Mouse (Mus musculus): ENCODE results near the gene Nr2e1. TPM values are rescaled to one million over a fixed set of nuclear protein-coding genes. Genes with fewer than 3 reads are reported as not detected.

Nr2e1 gene
- polyA plus RNA-seq, 1 experiment = 0.51 TPM

- Histone ChIP-seq H3K27ac (ENCODE audit: control insufficient read depth, insufficient read depth, low read depth, low read length) (no peak overlapping the region), H3K4me1 (ENCODE audit: control insufficient read depth, insufficient read depth, low read length) (no peaks in the 10 kb centered on the region), H3K4me3 (ENCODE audit: control insufficient read depth, low read depth, low read length) (no peak overlapping the region), H3K36me3 (ENCODE audit: control insufficient read depth, insufficient read depth, low read length) (peaks cover 1% of the 10 kb centered on the region; the same call in 1 of the 2 replicates), H3K27me3 (ENCODE audit: control insufficient read depth, insufficient read depth, low read length) (no peaks in the 10 kb centered on the region)
- TF ChIP-seq CTCF (IDR thresholded peaks at IDR 0.05; ENCODE audit: control insufficient read depth, insufficient read depth, insufficient replicate concordance, low read depth, low read length) (no peak), POLR2A (IDR thresholded peaks at IDR 0.05; ENCODE audit: control insufficient read depth, low read depth, low read length) (no peak)
These were observed 45.7 kb downstream of the Nr2e1 start for GRCm38 (mm10) chr10:42537571-42538316.

- H3K4me1 ChIP-seq (ENCODE audit: control insufficient read depth, insufficient read depth, low read length) = no peaks in the 10 kb centered on the region
- TF ChIP-seq POLR2A (IDR thresholded peaks at IDR 0.05; ENCODE audit: control insufficient read depth, low read depth, low read length) (no peak), CTCF (IDR thresholded peaks at IDR 0.05; ENCODE audit: control insufficient read depth, insufficient read depth, insufficient replicate concordance, low read depth, low read length) (no peak)
- H3K4me3 ChIP-seq (ENCODE audit: control insufficient read depth, low read depth, low read length) = no peak overlapping the region
- no peaks in the 10 kb centered on the region for H3K27me3 ChIP-seq (ENCODE audit: control insufficient read depth, insufficient read depth, low read length)
- H3K27ac ChIP-seq (ENCODE audit: control insufficient read depth, insufficient read depth, low read depth, low read length) = no peak overlapping the region
- H3K36me3 ChIP-seq (ENCODE audit: control insufficient read depth, insufficient read depth, low read length) = peaks cover 1% of the 10 kb centered on the region; the same call in 1 of the 2 replicates
These were observed 49.5 kb downstream of the Nr2e1 start for GRCm38 (mm10) chr10:42533836-42534453.

GRCm38 (mm10) chr10:42525682-42526081 is 57.8 kb downstream of the Nr2e1 start:
- H3K27me3 ChIP-seq (ENCODE audit: control insufficient read depth, insufficient read depth, low read length) = no peaks in the 10 kb centered on the region
- H3K4me3 ChIP-seq (ENCODE audit: control insufficient read depth, low read depth, low read length) = no peak overlapping the region
- no peaks in the 10 kb centered on the region; the same call in 1 of the 2 replicates for H3K36me3 ChIP-seq (ENCODE audit: control insufficient read depth, insufficient read depth, low read length)
- no peaks in the 10 kb centered on the region for H3K4me1 ChIP-seq (ENCODE audit: control insufficient read depth, insufficient read depth, low read length)
- H3K27ac ChIP-seq (ENCODE audit: control insufficient read depth, insufficient read depth, low read depth, low read length) = no peak overlapping the region
- no peak for TF ChIP-seq POLR2A (IDR thresholded peaks at IDR 0.05; ENCODE audit: control insufficient read depth, low read depth, low read length)
- TF ChIP-seq CTCF (IDR thresholded peaks at IDR 0.05; ENCODE audit: control insufficient read depth, insufficient read depth, insufficient replicate concordance, low read depth, low read length) = no peak

GRCm38 (mm10) chr10:42523556-42524162 is 59.8 kb downstream of the Nr2e1 start:
- TF ChIP-seq CTCF (IDR thresholded peaks at IDR 0.05; ENCODE audit: control insufficient read depth, insufficient read depth, insufficient replicate concordance, low read depth, low read length) (no peak), POLR2A (IDR thresholded peaks at IDR 0.05; ENCODE audit: control insufficient read depth, low read depth, low read length) (no peak)
- H3K4me3 ChIP-seq (ENCODE audit: control insufficient read depth, low read depth, low read length) = no peak overlapping the region
- no peak overlapping the region for H3K27ac ChIP-seq (ENCODE audit: control insufficient read depth, insufficient read depth, low read depth, low read length)
- H3K36me3 ChIP-seq (ENCODE audit: control insufficient read depth, insufficient read depth, low read length) = no peaks in the 10 kb centered on the region; the same call in 1 of the 2 replicates
- no peaks in the 10 kb centered on the region for H3K27me3 ChIP-seq (ENCODE audit: control insufficient read depth, insufficient read depth, low read length)
- H3K4me1 ChIP-seq (ENCODE audit: control insufficient read depth, insufficient read depth, low read length) = no peaks in the 10 kb centered on the region

GRCm38 (mm10) chr10:42522912-42523311 is 60.5 kb downstream of the Nr2e1 start:
- TF ChIP-seq CTCF (IDR thresholded peaks at IDR 0.05; ENCODE audit: control insufficient read depth, insufficient read depth, insufficient replicate concordance, low read depth, low read length) (no peak), POLR2A (IDR thresholded peaks at IDR 0.05; ENCODE audit: control insufficient read depth, low read depth, low read length) (no peak)
- no peak overlapping the region for H3K4me3 ChIP-seq (ENCODE audit: control insufficient read depth, low read depth, low read length)
- no peaks in the 10 kb centered on the region for H3K27me3 ChIP-seq (ENCODE audit: control insufficient read depth, insufficient read depth, low read length)
- no peaks in the 10 kb centered on the region; the same call in 1 of the 2 replicates for H3K36me3 ChIP-seq (ENCODE audit: control insufficient read depth, insufficient read depth, low read length)
- H3K4me1 ChIP-seq (ENCODE audit: control insufficient read depth, insufficient read depth, low read length) = no peaks in the 10 kb centered on the region
- H3K27ac ChIP-seq (ENCODE audit: control insufficient read depth, insufficient read depth, low read depth, low read length) = no peak overlapping the region

GRCm38 (mm10) chr10:42521315-42521981 is 62.0 kb downstream of the Nr2e1 start:
- Histone ChIP-seq H3K27ac (ENCODE audit: control insufficient read depth, insufficient read depth, low read depth, low read length) (no peak overlapping the region), H3K4me1 (ENCODE audit: control insufficient read depth, insufficient read depth, low read length) (no peaks in the 10 kb centered on the region), H3K27me3 (ENCODE audit: control insufficient read depth, insufficient read depth, low read length) (no peaks in the 10 kb centered on the region), H3K4me3 (ENCODE audit: control insufficient read depth, low read depth, low read length) (no peak overlapping the region), H3K36me3 (ENCODE audit: control insufficient read depth, insufficient read depth, low read length) (no peaks in the 10 kb centered on the region; the same call in 1 of the 2 replicates)
- TF ChIP-seq CTCF (IDR thresholded peaks at IDR 0.05; ENCODE audit: control insufficient read depth, insufficient read depth, insufficient replicate concordance, low read depth, low read length) (no peak), POLR2A (IDR thresholded peaks at IDR 0.05; ENCODE audit: control insufficient read depth, low read depth, low read length) (no peak)

- H3K27ac ChIP-seq (ENCODE audit: control insufficient read depth, insufficient read depth, low read depth, low read length) = no peak overlapping the region
- no peaks in the 10 kb centered on the region for H3K4me1 ChIP-seq (ENCODE audit: control insufficient read depth, insufficient read depth, low read length)
- H3K36me3 ChIP-seq (ENCODE audit: control insufficient read depth, insufficient read depth, low read length) = no peaks in the 10 kb centered on the region
- H3K4me3 ChIP-seq (ENCODE audit: control insufficient read depth, low read depth, low read length) = no peak overlapping the region
- TF ChIP-seq CTCF (IDR thresholded peaks at IDR 0.05; ENCODE audit: control insufficient read depth, insufficient read depth, insufficient replicate concordance, low read depth, low read length) (no peak), POLR2A (IDR thresholded peaks at IDR 0.05; ENCODE audit: control insufficient read depth, low read depth, low read length) (no peak)
- H3K27me3 ChIP-seq (ENCODE audit: control insufficient read depth, insufficient read depth, low read length) = no peaks in the 10 kb centered on the region
These were observed 65.1 kb downstream of the Nr2e1 start for GRCm38 (mm10) chr10:42518363-42518762.

Data from testis, adult 2 months (tissue).